Mouse (Mus musculus) CH12.LX (cell line): ENCODE data around the gene Nr4a3. TPM values are rescaled to one million over a fixed set of nuclear protein-coding genes. Genes with fewer than 3 reads are reported as not detected.

Experiments
- DNase-seq: peaks from one replicate; pipeline ENCODE4 v3.0.0-alpha.2; 2013; ENCODE audit errors: extremely low read depth
- H3K27ac ChIP-seq: 2 replicates; pipeline ENCODE4 v1.5.1; 2012; ENCODE audit warnings: low read depth, mild to moderate bottlenecking, control low read depth, moderate library complexity; ENCODE audit not compliant: insufficient read depth
- H3K27me3 ChIP-seq: replicated peaks from 2 replicates; pipeline ENCODE3; 2012; ENCODE audit warnings: inconsistent platforms
- H3K36me3 ChIP-seq, 2 experiments: replicated peaks in 1 of 2; 2 replicates each; pipeline versions ENCODE3 to v1.6.1; 2012; ENCODE audit warnings: inconsistent platforms in 1 of 2, low read length in 1 of 2, mild to moderate bottlenecking in 1 of 2, mixed read lengths in 1 of 2, moderate library complexity in 1 of 2; ENCODE audit not compliant: control insufficient read depth in 1 of 2, insufficient read depth in 1 of 2
- H3K4me1 ChIP-seq, 2 experiments: 2 replicates each; pipeline ENCODE4 v1.6.1; 2012; ENCODE audit warnings: inconsistent platforms in 1 of 2, moderate library complexity in 1 of 2; ENCODE audit not compliant: insufficient read depth in 2 of 2, control insufficient read depth in 1 of 2
- H3K4me2 ChIP-seq: 2 replicates; pipeline ENCODE4 v1.6.1; 2012; ENCODE audit warnings: low read depth, mild to moderate bottlenecking, control low read depth; ENCODE audit not compliant: poor library complexity, insufficient read depth, severe bottlenecking
- H3K4me3 ChIP-seq, 3 experiments: fragments of 150-350 bp in 1 of 3; sonication (generic) in 1 of 3; replicated peaks in 1 of 3; 2 replicates each; pipeline versions ENCODE3 to v1.5.1; 2011 to 2012; ENCODE audit warnings: low read depth in 2 of 3, low read length in 2 of 3, mild to moderate bottlenecking in 2 of 3, moderate library complexity in 2 of 3, control low read depth in 1 of 3, improper control_type of control experiment in 1 of 3, inconsistent platforms in 1 of 3, mixed read lengths in 1 of 3; ENCODE audit not compliant: poor library complexity in 1 of 3
- H3K79me2 ChIP-seq: replicated peaks from 2 replicates; pipeline ENCODE4 v1.6.1; 2012; ENCODE audit warnings: mild to moderate bottlenecking, moderate library complexity; ENCODE audit not compliant: control insufficient read depth, poor library complexity, insufficient read depth, severe bottlenecking; ENCODE audit errors: extremely low read depth
- H3K9ac ChIP-seq: 2 replicates; pipeline ENCODE4 v1.6.1; 2012; ENCODE audit warnings: low read depth, mild to moderate bottlenecking, control low read depth, moderate library complexity; ENCODE audit not compliant: insufficient read depth
- H3K9me3 ChIP-seq: replicated peaks from 2 replicates; pipeline ENCODE3; 2012; ENCODE audit warnings: low read length, inconsistent platforms, mixed read lengths
- BHLHE40 ChIP-seq: IDR thresholded peaks from 2 replicates; pipeline ENCODE4 v1.6.1; 2011; ENCODE audit warnings: mild to moderate bottlenecking, low read depth, low read length, improper control_type of control experiment
- CHD1 ChIP-seq: IDR thresholded peaks from 2 replicates; pipeline ENCODE4 v1.6.1; 2012; ENCODE audit warnings: low read depth, low read length, improper control_type of control experiment, inconsistent platforms
- CTCF ChIP-seq, 2 experiments: IDR thresholded peaks in 1 of 2; conservative IDR thresholded peaks in 1 of 2; 2 replicates each; pipeline ENCODE4 v1.5.1; 2011 to 2012; ENCODE audit warnings: low read depth in 2 of 2, low read length in 2 of 2, improper control_type of control experiment in 1 of 2, inconsistent platforms in 1 of 2, mild to moderate bottlenecking in 1 of 2, moderate library complexity in 1 of 2
- E2F4 ChIP-seq: IDR thresholded peaks from 2 replicates; pipeline ENCODE4 v1.6.1; 2011; ENCODE audit warnings: low read depth, low read length, improper control_type of control experiment; ENCODE audit not compliant: insufficient replicate concordance
- ELF1 ChIP-seq: IDR thresholded peaks from 2 replicates; pipeline ENCODE4 v1.6.1; 2014; ENCODE audit warnings: low read depth, mild to moderate bottlenecking, inconsistent platforms, low read length, improper control_type of control experiment
- EP300 ChIP-seq: IDR thresholded peaks from 2 replicates; pipeline ENCODE4 v1.6.1; 2011; ENCODE audit warnings: low read length, improper control_type of control experiment
- GABPA ChIP-seq: IDR thresholded peaks from 2 replicates; pipeline ENCODE4 v1.6.1; 2012; ENCODE audit warnings: low read depth, low read length, improper control_type of control experiment, inconsistent platforms; ENCODE audit not compliant: insufficient replicate concordance
- IRF4 ChIP-seq: IDR thresholded peaks from 2 replicates; pipeline ENCODE4 v1.6.1; 2014; ENCODE audit warnings: low read depth, mild to moderate bottlenecking, inconsistent platforms, low read length, improper control_type of control experiment
- MAX ChIP-seq: IDR thresholded peaks from 2 replicates; pipeline ENCODE4 v1.6.1; 2011; ENCODE audit warnings: low read length, improper control_type of control experiment
- MAZ ChIP-seq: IDR thresholded peaks from 2 replicates; pipeline ENCODE4 v1.6.1; 2012; ENCODE audit warnings: low read depth, mild to moderate bottlenecking, inconsistent platforms, low read length, improper control_type of control experiment, moderate library complexity
- MEF2A ChIP-seq: IDR thresholded peaks from 2 replicates; pipeline ENCODE4 v1.6.1; 2014; ENCODE audit warnings: low read depth, mild to moderate bottlenecking, inconsistent platforms, low read length, improper control_type of control experiment, borderline replicate concordance
- MXI1 ChIP-seq: IDR thresholded peaks from 2 replicates; pipeline ENCODE4 v1.6.1; 2011; ENCODE audit warnings: mild to moderate bottlenecking, low read depth, low read length, improper control_type of control experiment
- MYC ChIP-seq: IDR thresholded peaks from 2 replicates; pipeline ENCODE4 v1.6.1; 2011; ENCODE audit warnings: low read depth, mild to moderate bottlenecking, improper control_type of control experiment, low read length
- NELFE ChIP-seq: IDR thresholded peaks from 2 replicates; pipeline ENCODE4 v1.6.1; 2011; ENCODE audit warnings: low read depth, low read length, improper control_type of control experiment
- NRF1 ChIP-seq: IDR thresholded peaks from 2 replicates; pipeline ENCODE4 v1.6.1; 2014; ENCODE audit warnings: low read depth, mild to moderate bottlenecking, inconsistent platforms, low read length, improper control_type of control experiment, moderate library complexity
- RCOR1 ChIP-seq: conservative IDR thresholded peaks from 2 replicates; pipeline ENCODE4 v1.6.1; 2012; ENCODE audit warnings: low read depth, mild to moderate bottlenecking, inconsistent platforms, low read length, improper control_type of control experiment
- SIN3A ChIP-seq: IDR thresholded peaks from 2 replicates; pipeline ENCODE4 v1.6.1; 2012; ENCODE audit warnings: low read length, improper control_type of control experiment, inconsistent platforms
- TBP ChIP-seq: conservative IDR thresholded peaks from 2 replicates; pipeline ENCODE4 v1.6.1; 2011; ENCODE audit warnings: low read depth, low read length, improper control_type of control experiment
- TCF12 ChIP-seq: IDR thresholded peaks from 2 replicates; pipeline ENCODE4 v1.6.1; 2014; ENCODE audit warnings: low read depth, mild to moderate bottlenecking, inconsistent platforms, low read length, improper control_type of control experiment
- USF2 ChIP-seq: conservative IDR thresholded peaks from 2 replicates; pipeline ENCODE4 v1.6.1; 2011; ENCODE audit warnings: low read depth, low read length, improper control_type of control experiment
- ZKSCAN1 ChIP-seq: IDR thresholded peaks from 2 replicates; pipeline ENCODE4 v1.6.1; 2012; ENCODE audit warnings: low read depth, inconsistent platforms, low read length, improper control_type of control experiment, borderline replicate concordance
- ZMIZ1 ChIP-seq: IDR thresholded peaks from 2 replicates; pipeline ENCODE4 v1.6.1; 2012; ENCODE audit warnings: low read depth, mild to moderate bottlenecking, inconsistent platforms, low read length, improper control_type of control experiment
- ZNF384 ChIP-seq: IDR thresholded peaks from 2 replicates; pipeline ENCODE4 v1.6.1; 2012; ENCODE audit warnings: low read depth, low read length, improper control_type of control experiment, inconsistent platforms
- dilution Hi-C: fragments of 300-500 bp; cut with MboI; formaldehyde crosslinking; loops from 2 replicates; pipeline ENCODE4 v1.14.3; 2020; ENCODE audit warnings: low sequenced_read_pairs; ENCODE audit not compliant: extremely low pct_unique_long_range_greater_than_20kb, extremely low pct_ligation_motif_present
- in situ Hi-C: fragments of 300-500 bp; cut with MboI; formaldehyde crosslinking; loops from 3 replicates; pipeline ENCODE4 v1.14.3; 2019; ENCODE audit warnings: low sequenced_read_pairs, low pct_ligation_motif_present, low pct_unique_long_range_greater_than_20kb, mixed read lengths
- polyA plus RNA-seq: library from polyadenylated mRNA; unstranded; fragments of >175 nt; gene quantifications from 2 replicates; pipeline ENCODE4 v1.2.1, GENCODE M21; 2012; ENCODE audit warnings: low read depth; ENCODE audit not compliant: insufficient read length
- total RNA-seq, 2 experiments: library from RNA; depleted of rRNA; stranded (reverse); fragments of 300-350 nt in 1 of 2; fragments of >200 nt in 1 of 2; gene quantifications; 2 replicates each; pipeline ENCODE4 v1.2.3; 2012 to 2014

Gene Nr4a3
- total and polyA plus RNA-seq, 3 experiments, result 0.04 to 0.32 (median 0.21) TPM

GRCm38 (mm10) chr4:48002969-48003368 is 42.0 kb upstream of the Nr4a3 start:
- Histone ChIP-seq H3K9me3 (no peaks in the 10 kb centered on the region), H3K4me1 (peaks cover 0 to 14% of the 10 kb centered on the region in 2 experiments; a peak in 2 of 4 replicates), H3K36me3 (no peaks in the 10 kb centered on the region), H3K4me2 (no peak overlapping the region), H3K9ac (no peak overlapping the region), H3K4me3 (no peak overlapping the region), H3K27me3 (no peaks in the 10 kb centered on the region), H3K79me2 (no peaks in the 10 kb centered on the region), H3K27ac (no peak overlapping the region)
- DNase-seq, result peak; percentile 33
- dilution Hi-C loops, result no loop called here
- TF ChIP-seq ZMIZ1 (no peak), EP300 (no peak), MEF2A (no peak), NRF1 (no peak), SIN3A (no peak), CTCF (conservative IDR thresholded peaks at IDR 0.05 in 1 of 2, IDR thresholded peaks at IDR 0.05 in 1 of 2; ENCODE audit: low read depth in 2 of 2, low read length in 2 of 2) (no peak), MAX (no peak), ZNF384 (no peak), TCF12 (no peak), CHD1 (no peak), TBP (no peak), BHLHE40 (no peak), ZKSCAN1 (no peak), MAZ (no peak), E2F4 (no peak), GABPA (no peak), MYC (no peak), IRF4 (no peak), USF2 (no peak)
- in situ Hi-C loops, result no loop called here

DNA sequence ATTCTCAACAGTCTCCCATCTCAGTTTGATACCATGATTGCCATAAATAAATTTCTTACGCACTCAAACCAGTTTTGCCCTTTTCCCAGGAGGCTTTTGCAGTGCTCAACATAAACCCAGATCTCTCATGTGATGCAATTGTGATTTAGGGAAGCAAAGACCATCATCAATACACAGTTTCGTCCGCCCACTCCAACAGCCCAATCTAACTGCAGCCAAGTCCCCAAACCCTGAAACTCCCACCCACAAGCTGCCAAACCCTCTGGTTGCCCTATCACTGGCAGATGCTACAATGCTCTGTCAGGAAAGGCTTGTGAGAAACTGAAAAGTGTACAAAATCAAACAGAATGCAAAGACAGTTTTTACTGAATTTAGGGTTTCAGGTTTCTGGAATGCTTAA is 41.5 kb upstream of the Nr4a3 start:
- no peaks in the 10 kb centered on the region for H3K9me3 ChIP-seq
- dilution Hi-C loops, result no loop called here
- no peaks in the 10 kb centered on the region for H3K27me3 ChIP-seq
- no peaks in the 10 kb centered on the region for H3K36me3 ChIP-seq
- no peak overlapping the region for H3K4me3 ChIP-seq
- H3K9ac ChIP-seq, result no peak overlapping the region
- no peak overlapping the region for H3K4me2 ChIP-seq
- no peaks in the 10 kb centered on the region for H3K79me2 ChIP-seq
- H3K4me1 ChIP-seq, result peaks cover 0 to 14% of the 10 kb centered on the region in 2 experiments; a peak in 2 of 4 replicates
- no peak for DNase-seq
- in situ Hi-C loops, result no loop called here
- no peak overlapping the region for H3K27ac ChIP-seq
- TF ChIP-seq GABPA, result no peak
- no peak for TF ChIP-seq ELF1
- TF ChIP-seq NELFE, result no peak
- no peak for TF ChIP-seq BHLHE40
- no peak for TF ChIP-seq MEF2A
- no peak for TF ChIP-seq ZMIZ1
- TF ChIP-seq ZNF384, result no peak
- TF ChIP-seq RCOR1, result no peak
- no peak for TF ChIP-seq MAX
- no peak for TF ChIP-seq EP300
- TF ChIP-seq ZKSCAN1, result no peak
- TF ChIP-seq MXI1, result no peak
- no peak for TF ChIP-seq NRF1
